Mouse (Mus musculus): ENCODE data around the gene Mvb12a.
A peak's percentile ranks its signal among the peaks of the same experiment; 100 is the strongest.

DNA sequence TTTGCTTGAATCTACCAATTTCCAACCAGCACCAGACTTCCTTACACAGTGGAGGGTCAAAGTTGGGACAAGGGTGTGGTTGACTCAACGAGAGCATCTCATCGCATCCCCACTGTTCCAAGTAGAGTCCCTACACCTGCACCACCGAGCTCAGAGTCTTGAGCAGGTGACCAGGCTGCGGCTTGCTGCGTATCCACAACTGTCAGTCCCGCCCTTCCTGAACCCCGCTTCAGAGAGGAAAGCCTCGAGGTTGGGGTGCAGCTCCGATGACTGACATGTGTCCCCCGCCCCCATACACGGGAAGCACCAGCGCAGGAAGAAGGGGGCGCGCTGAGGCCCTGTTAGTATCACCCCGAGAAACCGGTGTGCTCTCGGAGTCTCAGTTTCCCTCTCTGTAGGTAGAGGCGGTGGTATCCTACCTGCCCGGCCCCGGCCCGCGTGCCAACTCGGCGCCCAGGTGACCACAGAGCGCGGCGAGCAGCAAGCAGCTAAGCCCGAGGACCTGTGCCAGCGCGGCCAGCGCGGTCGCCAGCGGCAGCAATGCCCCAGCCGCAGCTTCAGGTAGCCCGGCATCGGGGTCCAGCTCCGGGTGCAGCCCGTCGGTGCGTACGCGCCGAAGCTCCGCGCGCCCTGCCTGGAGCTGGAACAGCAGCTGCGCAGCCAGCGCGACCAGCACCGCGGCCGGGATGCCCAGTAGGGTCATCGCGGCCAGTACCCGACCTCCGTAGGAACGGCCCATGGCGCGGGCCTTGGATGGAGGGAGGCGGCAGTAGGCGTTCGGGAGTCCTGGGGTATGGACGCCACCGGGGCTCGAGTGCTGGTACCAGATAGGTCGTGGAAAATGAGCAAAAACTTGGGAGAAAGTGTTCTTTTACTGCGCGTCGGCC, 15.6 kb downstream of the Mvb12a start, which contains the start of gene Tmem221:
- TF ChIP-seq USF1 (IDR thresholded peaks at IDR 0.05; ENCODE audit: low read depth): no peak
- no peak for TF ChIP-seq SRF (IDR thresholded peaks at IDR 0.05; ENCODE audit: control insufficient read depth, insufficient read length, low read depth)
- TF ChIP-seq MYOD1 (IDR thresholded peaks at IDR 0.05; ENCODE audit: control insufficient read depth in 1 of 3, insufficient read length in 2 of 3, low read depth in 2 of 3): peak in 1 of 3 experiments; percentile 36
- no peak for TF ChIP-seq E2F4 (IDR thresholded peaks at IDR 0.05; ENCODE audit: insufficient read depth)
- TF ChIP-seq TCF12 (IDR thresholded peaks at IDR 0.05; ENCODE audit: insufficient read depth, poor library complexity, severe bottlenecking): no peak
- TF ChIP-seq POLR2A (IDR thresholded peaks at IDR 0.05; ENCODE audit: insufficient read length, low read depth): no peak
- no peak for TF ChIP-seq TCF3 (IDR thresholded peaks at IDR 0.05; ENCODE audit: insufficient read length, low read depth)
- TF ChIP-seq CEBPB (IDR thresholded peaks at IDR 0.05; ENCODE audit: insufficient read depth, poor library complexity, severe bottlenecking): no peak
- no peak for TF ChIP-seq MAX (IDR thresholded peaks at IDR 0.05; ENCODE audit: low read depth)
